Mouse (Mus musculus): ENCODE results near the gene Gpr3.

DNA sequence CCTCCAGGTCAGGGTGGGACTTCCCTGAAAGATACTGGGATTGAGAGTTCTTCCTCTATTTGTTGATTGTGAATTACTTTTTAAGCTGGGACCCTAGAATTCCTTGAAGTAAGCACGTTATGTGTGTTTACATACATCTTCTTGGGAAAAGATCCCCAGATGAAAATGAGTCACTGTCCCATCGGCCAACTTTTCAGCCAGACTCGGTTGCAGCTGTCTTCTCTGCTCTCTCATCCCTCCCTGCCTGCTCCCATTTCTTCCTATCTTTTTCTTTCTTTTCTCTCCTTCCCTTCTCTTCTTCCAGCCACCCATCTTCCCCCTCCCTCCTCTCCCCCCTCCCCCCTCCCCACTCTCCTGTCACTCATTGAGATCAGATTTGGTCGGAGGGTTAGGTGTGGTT is 17.3 kb downstream of the Gpr3 start:
- TF ChIP-seq CTCF (IDR thresholded peaks at IDR 0.05; ENCODE audit: extremely low read depth, insufficient read depth, low read length) (no peak), POLR2A (IDR thresholded peaks at IDR 0.05; ENCODE audit: extremely low read depth, insufficient read depth, low read length) (no peak)
